In the genomic region with DNA sequence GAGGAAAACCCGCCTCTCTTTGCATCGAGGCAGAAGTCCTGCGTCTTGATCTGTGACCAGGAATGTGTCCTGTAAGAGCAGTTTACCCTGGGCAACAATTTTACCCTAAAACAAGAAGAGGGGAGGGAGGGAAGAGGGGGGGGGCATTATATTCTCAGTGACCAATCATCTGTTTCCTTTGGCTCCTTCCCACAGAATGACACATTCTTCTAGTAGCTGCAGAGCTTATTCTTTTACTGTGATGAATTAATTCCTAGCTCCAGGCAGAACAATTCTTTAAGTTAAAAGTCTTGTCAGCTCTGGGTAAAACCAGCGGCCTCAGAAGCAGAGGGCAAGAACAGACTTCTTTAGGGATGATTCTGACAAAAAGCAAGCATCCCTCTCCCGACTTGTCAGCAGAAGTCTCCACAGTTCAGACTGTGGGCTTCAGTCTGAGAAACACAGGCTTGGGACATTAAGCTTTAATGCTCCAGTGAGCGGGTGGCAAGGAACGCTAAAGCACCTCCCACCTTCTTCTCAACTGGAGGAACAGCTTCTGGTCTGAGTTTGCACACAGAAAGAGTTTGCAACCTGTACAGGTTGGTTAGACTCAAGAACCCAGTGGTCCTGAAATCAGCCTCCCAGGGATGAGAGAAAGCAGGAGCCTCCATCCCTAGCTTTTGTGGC, we compare ENCODE assay signal across 9 mouse cellular contexts.
DNase-seq lines count a peak whose midpoint lies in the region; ATAC-seq and TF ChIP-seq lines count a peak whose summit lies in the region.
"Had no signal": no experiment of that assay in that cellular context is flagged by ENCODE, and none has a peak within 500 bp of the region (broad histone marks: within the 10 kb centered on the region; RNA-seq: fewer than 3 reads in every experiment).

No protein-coding gene starts in this region.

- TF ChIP-seq CTCF in heart, adult 2 months (IDR thresholded peaks at IDR 0.05) = no peak

- WGBS in forebrain, embryonic 13.5 days = 39% methylated on average over 7 of the region's 7 CpGs
- 66% methylated on average over 7 of the region's 7 CpGs for WGBS in forebrain, embryonic 11.5 days
- WGBS in midbrain, embryonic 14.5 days = 45% methylated on average over 7 of the region's 7 CpGs
- WGBS in midbrain, embryonic 15.5 days = 42% methylated on average over 7 of the region's 7 CpGs
- 43% methylated on average over 7 of the region's 7 CpGs for WGBS in kidney, embryonic 15.5 days
- 45% methylated on average over 7 of the region's 7 CpGs for WGBS in midbrain, embryonic 16.5 days
- 84% methylated on average over 7 of the region's 7 CpGs for WGBS in heart, adult 2 months

- H3K27me3 ChIP-seq in forebrain, embryonic 13.5 days = no peaks in the 10 kb centered on the region
- no peaks in the 10 kb centered on the region for H3K27me3 ChIP-seq in forebrain, embryonic 11.5 days (ENCODE audit: control insufficient read depth, insufficient read depth, low read length)
- H3K27me3 ChIP-seq in midbrain, embryonic 14.5 days (ENCODE audit: control insufficient read depth, insufficient read depth, low read length) = no peaks in the 10 kb centered on the region
- H3K27me3 ChIP-seq in midbrain, embryonic 15.5 days (replicated peaks) = no peaks in the 10 kb centered on the region
- no peaks in the 10 kb centered on the region for H3K27me3 ChIP-seq in kidney, embryonic 15.5 days
- H3K27me3 ChIP-seq in midbrain, embryonic 16.5 days (ENCODE audit: control insufficient read depth, insufficient read depth, low read depth, low read length) = no peaks in the 10 kb centered on the region
- no peaks in the 10 kb centered on the region for H3K27me3 ChIP-seq in heart, adult 2 months (ENCODE audit: control insufficient read depth, insufficient read depth, low read length)

- no peak overlapping the region for H3K9ac ChIP-seq in forebrain, embryonic 13.5 days
- no peak overlapping the region for H3K9ac ChIP-seq in forebrain, embryonic 11.5 days (ENCODE audit: low read length)
- H3K9ac ChIP-seq in midbrain, embryonic 14.5 days (replicated peaks; ENCODE audit: low read length) = no peak overlapping the region
- H3K9ac ChIP-seq in midbrain, embryonic 15.5 days = no peak overlapping the region
- no peak overlapping the region for H3K9ac ChIP-seq in kidney, embryonic 15.5 days
- H3K9ac ChIP-seq in midbrain, embryonic 16.5 days (ENCODE audit: low read depth, low read length) = no peak overlapping the region
- no peak overlapping the region for H3K9ac ChIP-seq in heart, adult 2 months (ENCODE audit: low read depth, low read length)

- no peaks in the 10 kb centered on the region for H3K9me3 ChIP-seq in forebrain, embryonic 13.5 days (replicated peaks)
- H3K9me3 ChIP-seq in forebrain, embryonic 11.5 days (ENCODE audit: control insufficient read depth, low read length) = no peaks in the 10 kb centered on the region
- H3K9me3 ChIP-seq in midbrain, embryonic 14.5 days (ENCODE audit: control insufficient read depth, low read length) = no peaks in the 10 kb centered on the region
- no peaks in the 10 kb centered on the region for H3K9me3 ChIP-seq in midbrain, embryonic 15.5 days
- no peaks in the 10 kb centered on the region for H3K9me3 ChIP-seq in kidney, embryonic 15.5 days (replicated peaks)
- H3K9me3 ChIP-seq in midbrain, embryonic 16.5 days (replicated peaks; ENCODE audit: control insufficient read depth, low read length, poor library complexity, severe bottlenecking) = no peaks in the 10 kb centered on the region

- no peaks in the 10 kb centered on the region for H3K79me2 ChIP-seq in heart, adult 2 months (replicated peaks; ENCODE audit: control insufficient read depth, insufficient read depth, low read length)

- H3K4me1 ChIP-seq in forebrain, embryonic 13.5 days = peaks cover 18% of the 10 kb centered on the region
- H3K4me1 ChIP-seq in forebrain, embryonic 11.5 days (replicated peaks; ENCODE audit: control insufficient read depth, insufficient read depth, low read length) = no peaks in the 10 kb centered on the region
- no peaks in the 10 kb centered on the region for H3K4me1 ChIP-seq in midbrain, embryonic 14.5 days (ENCODE audit: control insufficient read depth, insufficient read depth, low read length)
- peaks cover 5% of the 10 kb centered on the region; the same call in 1 of the 2 replicates for H3K4me1 ChIP-seq in midbrain, embryonic 15.5 days
- peaks cover 19% of the 10 kb centered on the region for H3K4me1 ChIP-seq in kidney, embryonic 15.5 days
- H3K4me1 ChIP-seq in midbrain, embryonic 16.5 days (ENCODE audit: control insufficient read depth, insufficient read depth, low read length) = 0 out of 2 replicates have a peak, but pooled peaks cover 3% of the 10 kb centered on the region
- H3K4me1 ChIP-seq in heart, adult 2 months (ENCODE audit: control insufficient read depth, insufficient read depth, low read length) = no peaks in the 10 kb centered on the region

- intact Hi-C loops in heart, adult 2 months (cut with DNase I) = loop anchor here (2.0 to 10.0 kb wide), 3 partner anchors 54 to 432 kb away; no protein-coding TSS in a partner anchor

- no peak for TF ChIP-seq POLR2A in heart, adult 2 months (IDR thresholded peaks at IDR 0.05; ENCODE audit: insufficient read depth, low read depth, low read length)

- H3K4me3 ChIP-seq in forebrain, embryonic 13.5 days = no peak overlapping the region
- H3K4me3 ChIP-seq in forebrain, embryonic 11.5 days (ENCODE audit: low read depth, low read length) = no peak overlapping the region
- no peak overlapping the region for H3K4me3 ChIP-seq in midbrain, embryonic 14.5 days (replicated peaks; ENCODE audit: low read depth, low read length)
- H3K4me3 ChIP-seq in midbrain, embryonic 15.5 days = no peak overlapping the region
- H3K4me3 ChIP-seq in kidney, embryonic 15.5 days (replicated peaks) = no peak overlapping the region
- H3K4me3 ChIP-seq in midbrain, embryonic 16.5 days (ENCODE audit: low read depth, low read length) = no peak overlapping the region
- no peak overlapping the region for H3K4me3 ChIP-seq in heart, adult 2 months

- TF ChIP-seq EP300 in heart, adult 2 months (IDR thresholded peaks at IDR 0.05; ENCODE audit: insufficient read depth, low read depth, low read length) = no peak

- H3K27ac ChIP-seq in forebrain, embryonic 13.5 days = peak overlapping the region; percentile 48; the same call in 1 of the 2 replicates
- H3K27ac ChIP-seq in forebrain, embryonic 11.5 days (ENCODE audit: low read depth, low read length) = no peak overlapping the region
- H3K27ac ChIP-seq in midbrain, embryonic 14.5 days (replicated peaks; ENCODE audit: low read depth, low read length) = no peak overlapping the region
- H3K27ac ChIP-seq in midbrain, embryonic 15.5 days = no peak overlapping the region
- peak overlapping the region; percentile 75 for H3K27ac ChIP-seq in kidney, embryonic 15.5 days
- peak overlapping the region; percentile 28; the same call in 1 of the 2 replicates for H3K27ac ChIP-seq in midbrain, embryonic 16.5 days (ENCODE audit: low read length)
- H3K27ac ChIP-seq in heart, adult 2 months = no peak overlapping the region

- DNase-seq in forebrain, embryonic 11.5 days (ENCODE audit: low spot score) = no peak
- peak; percentile 22 for DNase-seq in midbrain, embryonic 14.5 days
- DNase-seq in cerebellum, adult 11-12 months = no peak
- no peak for DNase-seq in heart, adult 2 months

- no peak overlapping the region for H3K4me2 ChIP-seq in forebrain, embryonic 13.5 days
- no peak overlapping the region for H3K4me2 ChIP-seq in forebrain, embryonic 11.5 days (ENCODE audit: low read depth, low read length, severe bottlenecking)
- H3K4me2 ChIP-seq in midbrain, embryonic 14.5 days (ENCODE audit: low read length) = no peak overlapping the region
- H3K4me2 ChIP-seq in midbrain, embryonic 15.5 days = no peak overlapping the region
- H3K4me2 ChIP-seq in kidney, embryonic 15.5 days = no peak overlapping the region
- H3K4me2 ChIP-seq in midbrain, embryonic 16.5 days (ENCODE audit: low read length) = no peak overlapping the region

- H3K36me3 ChIP-seq in forebrain, embryonic 13.5 days (ENCODE audit: poor library complexity, severe bottlenecking) = peaks cover 91% of the 10 kb centered on the region
- peaks cover 15% of the 10 kb centered on the region; the same call in 1 of the 2 replicates for H3K36me3 ChIP-seq in forebrain, embryonic 11.5 days (ENCODE audit: control insufficient read depth, insufficient read depth, low read length)
- H3K36me3 ChIP-seq in midbrain, embryonic 14.5 days (ENCODE audit: control insufficient read depth, insufficient read depth, low read length) = peaks cover 95% of the 10 kb centered on the region
- peaks cover 54% of the 10 kb centered on the region for H3K36me3 ChIP-seq in midbrain, embryonic 15.5 days (replicated peaks)
- peaks cover 90% of the 10 kb centered on the region for H3K36me3 ChIP-seq in kidney, embryonic 15.5 days
- H3K36me3 ChIP-seq in midbrain, embryonic 16.5 days (ENCODE audit: control insufficient read depth, insufficient read depth, low read length) = peaks cover 60% of the 10 kb centered on the region
- H3K36me3 ChIP-seq in heart, adult 2 months (ENCODE audit: control insufficient read depth, insufficient read depth, low read length) = no peaks in the 10 kb centered on the region
- H3K36me3 ChIP-seq: G1E had no signal

- no peak for ATAC-seq in forebrain, embryonic 13.5 days
- no peak for ATAC-seq in forebrain, embryonic 11.5 days (replicated peaks; ENCODE audit: low FRiP score)
- no peak for ATAC-seq in midbrain, embryonic 14.5 days (ENCODE audit: low FRiP score, low TSS enrichment)
- no peak for ATAC-seq in midbrain, embryonic 15.5 days (replicated peaks)
- peak; percentile 35; the same call in 1 of the 2 replicates for ATAC-seq in kidney, embryonic 15.5 days (replicated peaks; ENCODE audit: low FRiP score)
- no peak for ATAC-seq in midbrain, embryonic 16.5 days

Comparison
In these comparisons a context has a peak if more than half of its experiments do, and no peak if none do; other contexts are left out.
1. H3K27ac ChIP-seq: peak in forebrain, embryonic 13.5 days (single experiment), kidney, embryonic 15.5 days (single experiment) and midbrain, embryonic 16.5 days (single experiment); none in forebrain, embryonic 11.5 days (single experiment), midbrain, embryonic 14.5 days (single experiment), midbrain, embryonic 15.5 days (single experiment) and heart, adult 2 months (single experiment).